22 mouse cellular contexts compared by ENCODE assay signal in the genomic region with DNA sequence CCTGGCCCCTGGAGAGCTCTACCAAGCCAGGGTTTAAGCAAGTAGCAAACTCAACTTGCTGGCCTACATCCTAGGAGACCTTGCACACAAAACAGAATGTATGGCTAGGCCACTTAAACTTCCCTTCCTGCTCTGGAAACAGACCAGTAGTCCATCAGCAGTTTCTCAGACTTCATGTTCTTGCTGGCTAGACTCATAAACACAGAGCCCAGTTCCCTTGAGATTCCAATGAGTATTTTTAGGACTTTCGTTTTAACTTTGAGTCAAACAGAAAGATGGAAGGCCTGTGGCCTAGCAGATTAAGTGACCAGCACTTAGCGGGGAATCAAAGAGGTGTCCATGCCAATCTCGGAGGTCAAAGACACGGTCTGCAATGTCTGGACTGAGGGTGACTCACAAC.
DNase-seq lines count a peak whose midpoint lies in the region; ATAC-seq and TF ChIP-seq lines count a peak whose summit lies in the region.
"Had no signal": no experiment of that assay in that cellular context is flagged by ENCODE, and none has a peak within 500 bp of the region (broad histone marks: within the 10 kb centered on the region; RNA-seq: fewer than 3 reads in every experiment).

No protein-coding gene starts in this region.

- H3K9ac ChIP-seq in heart, embryonic 16.5 days (ENCODE audit: low read length) = no peak overlapping the region
- H3K9ac ChIP-seq in heart, embryonic 12.5 days = no peak overlapping the region
- H3K9ac ChIP-seq: embryonic facial prominence, embryonic 15.5 days; forebrain, embryonic 15.5 days; hindbrain, embryonic 13.5 days had no signal

- DNase-seq in gastrocnemius, adult 2 months = no peak
- DNase-seq in gastrocnemius, postnatal 14 days = no peak
- peak; percentile 7 for DNase-seq in 3T3-L1 (ENCODE audit: low read depth, low spot score)
- peak; percentile 61 for DNase-seq in fibroblast of lung, adult 2 months (ENCODE audit: low read depth)
- DNase-seq in embryo, embryonic 10.5 days (ENCODE audit: low spot score) = no peak
- DNase-seq: adrenal gland, adult 2 months; adrenal gland, postnatal 25 days; cerebellum, adult 2 months; cerebellum, postnatal 10 days; embryo, embryonic 11 days; gastrocnemius, postnatal 10 days; kidney, adult 2 months had no signal

- no peak for ATAC-seq in heart, embryonic 16.5 days (replicated peaks; ENCODE audit: extremely low read depth, insufficient read depth, low FRiP score)
- ATAC-seq in heart, embryonic 12.5 days (ENCODE audit: insufficient number of reproducible peaks, low FRiP score) = no peak
- ATAC-seq: activated CD4-positive, CD25-positive, alpha-beta regulatory T cell, adult 4 months; intestine, embryonic 16.5 days; Patski had no signal

- H3K36me3 ChIP-seq in heart, embryonic 16.5 days (ENCODE audit: control insufficient read depth, insufficient read depth) = no peaks in the 10 kb centered on the region
- H3K36me3 ChIP-seq in heart, embryonic 12.5 days = no peaks in the 10 kb centered on the region
- H3K36me3 ChIP-seq: embryonic facial prominence, embryonic 15.5 days; forebrain, embryonic 15.5 days; heart, embryonic 10.5 days; hindbrain, embryonic 13.5 days had no signal

- H3K4me2 ChIP-seq in heart, embryonic 16.5 days (ENCODE audit: low read depth, low read length) = no peak overlapping the region
- H3K4me2 ChIP-seq in heart, embryonic 12.5 days = no peak overlapping the region
- H3K4me2 ChIP-seq: embryonic facial prominence, embryonic 15.5 days; forebrain, embryonic 15.5 days; hindbrain, embryonic 13.5 days had no signal

- intact Hi-C loops in gastrocnemius, adult 2 months (cut with DNase I) = no loop called here
- intact Hi-C loops in gastrocnemius, postnatal 14 days (cut with DNase I; ENCODE audit: low total_unique reads) = no loop called here

- TF ChIP-seq CTCF in gastrocnemius, adult 2 months (IDR thresholded peaks at IDR 0.05) = no peak

- 70% methylated on average over 4 of the region's 4 CpGs for WGBS in heart, embryonic 16.5 days
- 65% methylated on average over 4 of the region's 4 CpGs for WGBS in heart, embryonic 12.5 days

- H3K27me3 ChIP-seq in heart, embryonic 16.5 days (ENCODE audit: control insufficient read depth, insufficient read depth, low read length) = peaks cover 6% of the 10 kb centered on the region; the same call in 1 of the 2 replicates
- H3K27me3 ChIP-seq in heart, embryonic 12.5 days (replicated peaks) = peaks cover 44% of the 10 kb centered on the region
- H3K27me3 ChIP-seq: embryonic facial prominence, embryonic 15.5 days; forebrain, embryonic 15.5 days; hindbrain, embryonic 13.5 days; Patski had no signal

- peak overlapping the region; percentile 41; the same call in 1 of the 2 replicates for H3K27ac ChIP-seq in gastrocnemius, adult 2 months
- peak overlapping the region; percentile 15 for H3K27ac ChIP-seq in heart, embryonic 16.5 days (ENCODE audit: low read length)
- H3K27ac ChIP-seq in heart, embryonic 12.5 days (ENCODE audit: poor library complexity, severe bottlenecking) = no peak overlapping the region
- H3K27ac ChIP-seq: embryonic facial prominence, embryonic 15.5 days; forebrain, embryonic 15.5 days; heart, embryonic 10.5 days; hindbrain, embryonic 13.5 days had no signal

- H3K9me3 ChIP-seq in heart, embryonic 16.5 days (replicated peaks; ENCODE audit: control insufficient read depth, low read length) = no peaks in the 10 kb centered on the region
- H3K9me3 ChIP-seq in heart, embryonic 12.5 days (replicated peaks) = no peaks in the 10 kb centered on the region
- H3K9me3 ChIP-seq: embryonic facial prominence, embryonic 15.5 days; forebrain, embryonic 15.5 days; heart, embryonic 10.5 days; hindbrain, embryonic 13.5 days had no signal

- H3K4me1 ChIP-seq in heart, embryonic 16.5 days (ENCODE audit: control insufficient read depth, insufficient read depth, low read length) = peaks cover 24% of the 10 kb centered on the region
- H3K4me1 ChIP-seq in heart, embryonic 12.5 days (replicated peaks) = no peaks in the 10 kb centered on the region; the same call in 1 of the 2 replicates
- H3K4me1 ChIP-seq: embryonic facial prominence, embryonic 15.5 days; forebrain, embryonic 15.5 days; heart, embryonic 10.5 days; hindbrain, embryonic 13.5 days had no signal

- H3K4me3 ChIP-seq in gastrocnemius, adult 2 months = no peak overlapping the region
- H3K4me3 ChIP-seq in heart, embryonic 16.5 days (ENCODE audit: low read length) = no peak overlapping the region
- H3K4me3 ChIP-seq in heart, embryonic 12.5 days = no peak overlapping the region
- H3K4me3 ChIP-seq: embryonic facial prominence, embryonic 15.5 days; erythroblast, embryonic 14.5 days; forebrain, embryonic 15.5 days; heart, embryonic 10.5 days; hindbrain, embryonic 13.5 days had no signal

Comparison
In these comparisons a context has a peak if more than half of its experiments do, and no peak if none do; other contexts are left out.
1. DNase-seq: peak in 3T3-L1 (single experiment) and fibroblast of lung, adult 2 months (single experiment); none in gastrocnemius, adult 2 months (single experiment), gastrocnemius, postnatal 14 days (single experiment) and embryo, embryonic 10.5 days (single experiment).